Mouse (Mus musculus): ENCODE measurements at regions not wholly inside any gene's neighbourhood (a gene's known extent, or its start where the extent isn't known, plus 50 kb on each side); places are given as distances from the start of the nearest gene placed in this dataset.

- TF ChIP-seq POLR2A (IDR thresholded peaks at IDR 0.05; ENCODE audit: insufficient read depth, low read depth, low read length) (no peak), CTCF (IDR thresholded peaks at IDR 0.05; ENCODE audit: insufficient read depth, low read depth, low read length) (no peak)
Measured at GRCm38 (mm10) chr7:73624992-73625391, 83.4 kb upstream of the Chd2 start.

All from olfactory bulb, adult 2 months (tissue).